Mouse (Mus musculus): ENCODE measurements at regions not wholly inside any gene's neighbourhood (a gene's known extent, or its start where the extent isn't known, plus 50 kb on each side); places are given as distances from the start of the nearest gene placed in this dataset.

GRCm38 (mm10) chr13:106318476-106318875 lies 618.3 kb downstream of the Ipo11 start:
- no peak overlapping the region for H3K4me3 ChIP-seq
- no peaks in the 10 kb centered on the region for H3K9me3 ChIP-seq
- H3K27ac ChIP-seq (replicated peaks), result no peak overlapping the region
- H3K36me3 ChIP-seq (replicated peaks), result no peaks in the 10 kb centered on the region
- 81% methylated on average over 6 of the region's 6 CpGs for WGBS
- DNase-seq (ENCODE audit: low spot score), result no peak
- no peaks in the 10 kb centered on the region for H3K27me3 ChIP-seq (replicated peaks; ENCODE audit: low read depth, poor library complexity, severe bottlenecking)
- no peaks in the 10 kb centered on the region for H3K4me1 ChIP-seq

- H3K4me1 ChIP-seq, result no peaks in the 10 kb centered on the region
- no peaks in the 10 kb centered on the region for H3K9me3 ChIP-seq
- WGBS, result 81% methylated on average over 2 of the region's 2 CpGs
- no peak for DNase-seq (ENCODE audit: low spot score)
- H3K27ac ChIP-seq (replicated peaks), result no peak overlapping the region
- H3K27me3 ChIP-seq (replicated peaks; ENCODE audit: low read depth, poor library complexity, severe bottlenecking), result no peaks in the 10 kb centered on the region
- no peak overlapping the region for H3K4me3 ChIP-seq
- no peaks in the 10 kb centered on the region for H3K36me3 ChIP-seq (replicated peaks)
Measured at GRCm38 (mm10) chr13:106317300-106317699, 619.5 kb downstream of the Ipo11 start.

- H3K4me1 ChIP-seq, result no peaks in the 10 kb centered on the region
- WGBS, result 51% methylated on average over 3 of the region's 3 CpGs
Measured at GRCm38 (mm10) chr13:106281181-106281580, 655.6 kb downstream of the Ipo11 start.

GRCm38 (mm10) chr13:106259874-106260273 lies 676.9 kb downstream of the Ipo11 start:
- 84% methylated on average over 1 of the region's 1 CpGs for WGBS
- no peaks in the 10 kb centered on the region for H3K36me3 ChIP-seq (replicated peaks)
- no peaks in the 10 kb centered on the region for H3K4me1 ChIP-seq
- H3K27ac ChIP-seq (replicated peaks), result no peak overlapping the region
- no peaks in the 10 kb centered on the region for H3K27me3 ChIP-seq (replicated peaks; ENCODE audit: low read depth, poor library complexity, severe bottlenecking)
- no peak overlapping the region for H3K4me3 ChIP-seq
- DNase-seq (ENCODE audit: low spot score), result no peak
- no peaks in the 10 kb centered on the region for H3K9me3 ChIP-seq

More at GRCm38 (mm10) chr13:106281181-106281580, 655.6 kb downstream of the Ipo11 start:
- Histone ChIP-seq H3K27me3 (replicated peaks; ENCODE audit: low read depth, poor library complexity, severe bottlenecking) (no peaks in the 10 kb centered on the region), H3K4me3 (no peak overlapping the region), H3K9me3 (no peaks in the 10 kb centered on the region), H3K36me3 (replicated peaks) (no peaks in the 10 kb centered on the region), H3K27ac (replicated peaks) (no peak overlapping the region)
- no peak for DNase-seq (ENCODE audit: low spot score)
